Mouse (Mus musculus) midbrain, embryonic 16.5 days (tissue): ENCODE data around the gene Abhd10. TPM values are rescaled to one million over a fixed set of nuclear protein-coding genes. Genes with fewer than 3 reads are reported as not detected.

Experiments
- ATAC-seq: fragments of 200-750 bp; cut with Nextera tagmentation; 2 replicates; pipeline ENCODE4 v1.8.0; 2017; ENCODE audit warnings: moderate TSS enrichment
- H3K27ac ChIP-seq: fragments of 300-500 bp; sonication (generic); 2 replicates; pipeline ENCODE4 v1.5.1; 2014; ENCODE audit warnings: mild to moderate bottlenecking, low read length, mixed read lengths
- H3K27me3 ChIP-seq: fragments of 300-500 bp; sonication (generic); 2 replicates; pipeline ENCODE4 v1.6.1; 2014; ENCODE audit warnings: low read depth, low read length, mixed read lengths; ENCODE audit not compliant: control insufficient read depth, insufficient read depth
- H3K36me3 ChIP-seq: fragments of 300-500 bp; sonication (generic); 2 replicates; pipeline ENCODE4 v1.6.1; 2014; ENCODE audit warnings: mild to moderate bottlenecking, low read length, moderate library complexity, mixed read lengths; ENCODE audit not compliant: control insufficient read depth, insufficient read depth
- H3K4me1 ChIP-seq: fragments of 300-500 bp; sonication (generic); 2 replicates; pipeline ENCODE4 v1.6.1; 2014; ENCODE audit warnings: mild to moderate bottlenecking, low read length, mixed read lengths; ENCODE audit not compliant: control insufficient read depth, insufficient read depth
- H3K4me2 ChIP-seq: fragments of 300-500 bp; sonication (generic); 2 replicates; pipeline ENCODE4 v1.6.1; 2014; ENCODE audit warnings: mild to moderate bottlenecking, low read length, mixed read lengths
- H3K4me3 ChIP-seq: fragments of 300-500 bp; sonication (generic); 2 replicates; pipeline ENCODE4 v1.5.1; 2014; ENCODE audit warnings: low read depth, mild to moderate bottlenecking, low read length, moderate library complexity, mixed read lengths
- H3K9ac ChIP-seq: fragments of 300-500 bp; sonication (generic); 2 replicates; pipeline ENCODE4 v1.6.1; 2014; ENCODE audit warnings: low read depth, low read length, mixed read lengths
- H3K9me3 ChIP-seq: fragments of 300-500 bp; sonication (generic); replicated peaks from 2 replicates; pipeline ENCODE4 v1.6.1; 2014; ENCODE audit warnings: mild to moderate bottlenecking, low read length, mixed read lengths; ENCODE audit not compliant: control insufficient read depth, poor library complexity, severe bottlenecking
- WGBS: fragments of 180-500 bp; shearing (Covaris S2); extraction: QIAGEN DNeasy Blood & Tissue Kit; methylation state at CpG from one replicate; pipeline ENCODE4 v1.1.7; 2014; 5-methylcytosine and 5-hydroxymethylcytosine counted together
- polyA plus RNA-seq: library from polyadenylated mRNA; unstranded; fragments of >200 nt; fragmentation: Nextera tagmentation; extraction: Ambion mirVana; gene quantifications from 2 replicates; pipeline ENCODE4 v1.2.1, GENCODE M21; 2015

Gene Abhd10
- polyA plus RNA-seq, 1 experiment from 2014 or later = 42.3 TPM

GRCm38 (mm10) chr16:45743591-45744144 lies 913 bp upstream of the Abhd10 start:
- Histone ChIP-seq H3K4me2 (peak overlapping the region; percentile 65), H3K27me3 (no peaks in the 10 kb centered on the region), H3K4me1 (peaks cover 13% of the 10 kb centered on the region), H3K4me3 (no peak overlapping the region), H3K36me3 (no peaks in the 10 kb centered on the region), H3K9me3 (no peaks in the 10 kb centered on the region), H3K9ac (no peak overlapping the region), H3K27ac (peak overlapping the region; percentile 94)
- 61% methylated on average over 4 of the region's 4 CpGs for WGBS
- peak; percentile 15; the same call in 1 of the 2 replicates for ATAC-seq

- WGBS = 92% methylated on average over 8 of the region's 8 CpGs
- Histone ChIP-seq H3K4me1 (peaks cover 9% of the 10 kb centered on the region), H3K27me3 (no peaks in the 10 kb centered on the region), H3K4me2 (no peak overlapping the region), H3K27ac (no peak overlapping the region), H3K9me3 (no peaks in the 10 kb centered on the region), H3K9ac (no peak overlapping the region), H3K4me3 (no peak overlapping the region), H3K36me3 (peaks cover 22% of the 10 kb centered on the region)
- no peak for ATAC-seq
These were observed 4.9 kb downstream of the Abhd10 start for GRCm38 (mm10) chr16:45737880-45738279.

DNA sequence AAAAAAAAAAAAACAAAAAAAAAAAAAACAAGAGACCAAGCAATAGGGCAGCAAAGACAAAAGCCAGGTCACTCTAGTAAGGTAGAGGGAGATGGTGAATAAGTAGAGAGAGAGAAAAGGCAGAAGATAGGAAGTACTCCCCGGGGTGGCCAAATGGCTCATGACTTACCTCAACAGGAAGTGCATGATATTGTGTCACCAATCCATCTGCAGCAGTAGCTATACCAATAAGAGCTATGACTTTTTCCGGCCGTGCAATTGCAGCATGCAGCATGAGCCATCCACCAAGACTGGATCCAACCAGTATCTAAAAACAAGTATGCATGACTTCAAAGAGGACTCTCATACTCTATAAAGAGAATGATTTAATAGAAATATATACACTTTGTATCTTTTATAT lies 6.0 kb downstream of the Abhd10 start:
- H3K4me2 ChIP-seq = no peak overlapping the region
- H3K9me3 ChIP-seq = no peaks in the 10 kb centered on the region
- H3K4me3 ChIP-seq = no peak overlapping the region
- H3K27ac ChIP-seq = no peak overlapping the region
- H3K36me3 ChIP-seq = peaks cover 25% of the 10 kb centered on the region
- H3K4me1 ChIP-seq = peaks cover 9% of the 10 kb centered on the region
- no peaks in the 10 kb centered on the region for H3K27me3 ChIP-seq
- no peak for ATAC-seq
- H3K9ac ChIP-seq = no peak overlapping the region
- WGBS = 99% methylated on average over 3 of the region's 3 CpGs

DNA sequence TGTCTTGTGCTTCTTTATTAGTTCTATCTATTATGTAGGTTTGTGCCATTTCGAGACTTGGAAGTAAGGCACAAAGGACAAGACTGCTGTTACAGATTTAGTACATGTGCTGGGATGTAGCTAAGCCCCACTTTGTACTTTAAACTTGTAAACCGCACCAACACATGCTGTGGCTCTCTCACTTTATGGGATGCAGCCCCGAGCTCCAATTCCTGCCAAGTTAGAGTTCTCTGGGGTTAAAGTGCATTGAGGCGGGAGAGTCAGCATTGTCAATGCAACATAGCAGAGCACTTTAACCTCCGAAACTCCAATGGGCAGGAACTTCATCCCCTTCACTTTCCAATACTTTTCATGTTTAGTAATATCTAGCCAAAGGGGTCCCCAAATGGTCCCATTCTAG lies 13.6 kb downstream of the Abhd10 start:
- Histone ChIP-seq H3K36me3 (peaks cover 23% of the 10 kb centered on the region), H3K4me3 (no peak overlapping the region), H3K27me3 (no peaks in the 10 kb centered on the region), H3K4me2 (no peak overlapping the region), H3K9me3 (no peaks in the 10 kb centered on the region), H3K9ac (no peak overlapping the region), H3K27ac (no peak overlapping the region), H3K4me1 (0 out of 2 replicates have a peak, but pooled peaks cover 2% of the 10 kb centered on the region)
- WGBS = 86% methylated on average over 5 of the region's 5 CpGs
- ATAC-seq = no peak

DNA sequence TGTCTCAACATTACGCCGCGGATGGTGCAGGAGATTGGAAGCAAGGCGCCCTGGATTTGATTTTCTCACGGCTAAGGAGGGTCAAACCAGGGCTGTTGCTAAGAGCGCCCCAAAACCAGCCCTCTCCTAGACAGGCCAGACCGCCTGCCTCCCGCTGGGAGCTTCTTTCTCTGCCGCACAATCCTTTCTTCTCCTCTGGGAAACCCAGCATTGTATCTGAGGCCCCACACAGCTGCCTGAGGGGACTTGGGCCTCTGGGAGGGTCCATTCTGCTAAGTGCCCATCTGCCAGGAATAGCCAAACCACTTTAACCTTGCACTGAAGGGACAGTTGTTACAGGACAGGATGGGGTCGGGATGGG lies 18.0 kb downstream of the Abhd10 start:
- Histone ChIP-seq H3K36me3 (peaks cover 6% of the 10 kb centered on the region; the same call in 1 of the 2 replicates), H3K4me1 (peaks cover 31% of the 10 kb centered on the region), H3K9ac (peak overlapping the region; percentile 94), H3K27me3 (no peaks in the 10 kb centered on the region), H3K4me3 (peak overlapping the region; percentile 71), H3K27ac (peak overlapping the region; percentile 97), H3K9me3 (no peaks in the 10 kb centered on the region), H3K4me2 (peak overlapping the region; percentile 88)
- under 1% methylated on average over 10 of the region's 10 CpGs for WGBS
- peak; percentile 75 for ATAC-seq

GRCm38 (mm10) chr16:45724061-45724741 lies 18.6 kb downstream of the Abhd10 start, which contains the start of gene Tagln3:
Gene Tagln3 (minus strand): TSS chr16:45724608.
- H3K36me3 ChIP-seq = peaks cover 5% of the 10 kb centered on the region; the same call in 1 of the 2 replicates
- H3K27me3 ChIP-seq = no peaks in the 10 kb centered on the region
- H3K9me3 ChIP-seq = no peaks in the 10 kb centered on the region
- peak within 1 kb of the TSS; percentile 71 for H3K4me3 ChIP-seq
- H3K4me1 ChIP-seq = peaks cover 33% of the 10 kb centered on the region
- H3K27ac ChIP-seq = peak within 1 kb of the TSS; percentile 97
- H3K4me2 ChIP-seq = peak within 1 kb of the TSS; percentile 88
- under 1% methylated on average over 30 of the region's 30 CpGs for WGBS
- ATAC-seq = peak; percentile 89
- H3K9ac ChIP-seq = peak within 1 kb of the TSS; percentile 94

GRCm38 (mm10) chr16:45723172-45723901 lies 19.4 kb downstream of the Abhd10 start:
- H3K4me3 ChIP-seq = peak overlapping the region; percentile 71
- ATAC-seq = peak; percentile 52
- 19% methylated on average over 6 of the region's 6 CpGs for WGBS
- H3K36me3 ChIP-seq = peaks cover 10% of the 10 kb centered on the region
- no peaks in the 10 kb centered on the region for H3K27me3 ChIP-seq
- H3K9me3 ChIP-seq = no peaks in the 10 kb centered on the region
- H3K27ac ChIP-seq = peak overlapping the region; percentile 97
- H3K9ac ChIP-seq = peak overlapping the region; percentile 94
- H3K4me2 ChIP-seq = peak overlapping the region; percentile 88
- H3K4me1 ChIP-seq = peaks cover 33% of the 10 kb centered on the region

DNA sequence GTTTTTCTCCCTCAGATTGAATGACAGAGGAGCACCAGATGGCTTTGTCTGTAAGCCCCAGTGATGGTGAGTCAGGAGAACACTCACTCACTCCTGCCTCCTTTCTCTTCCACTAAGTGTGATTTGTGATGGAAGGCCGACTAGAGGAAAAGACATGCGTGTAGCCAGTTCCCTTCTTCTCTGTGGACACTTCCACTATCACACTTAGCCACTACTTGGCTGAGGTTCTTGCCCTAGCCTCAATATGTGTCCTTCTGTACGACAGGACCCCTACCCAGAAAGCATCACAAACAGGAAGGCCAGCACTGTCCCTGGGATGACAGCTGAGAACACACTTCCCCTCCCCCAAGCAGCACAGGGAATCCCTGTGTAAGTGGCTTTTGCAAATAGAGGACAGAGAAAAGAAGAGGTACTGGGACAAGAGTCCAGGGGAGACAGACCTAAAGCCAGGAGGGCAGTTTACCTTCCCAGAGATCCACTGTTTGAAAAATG lies 20.2 kb downstream of the Abhd10 start:
- 51% methylated on average over 3 of the region's 3 CpGs for WGBS
- Histone ChIP-seq H3K4me2 (peak overlapping the region; percentile 88), H3K4me3 (peak overlapping the region; percentile 71), H3K27me3 (no peaks in the 10 kb centered on the region), H3K36me3 (peaks cover 15% of the 10 kb centered on the region), H3K27ac (peak overlapping the region; percentile 97), H3K4me1 (peaks cover 33% of the 10 kb centered on the region), H3K9me3 (no peaks in the 10 kb centered on the region), H3K9ac (peak overlapping the region; percentile 94)
- no peak for ATAC-seq
